Mouse (Mus musculus) testis, postnatal 14 days (tissue): ENCODE data around the gene Cav2.

ENCODE experiments used
- DNase-seq: peaks from one replicate; pipeline ENCODE4 v3.0.0; 2021; ENCODE audit warnings: low spot score

Gene Cav2

GRCm38 (mm10) chr6:17309260-17309659, 28.3 kb downstream of the Cav2 start:
- DNase-seq = no peak

DNA sequence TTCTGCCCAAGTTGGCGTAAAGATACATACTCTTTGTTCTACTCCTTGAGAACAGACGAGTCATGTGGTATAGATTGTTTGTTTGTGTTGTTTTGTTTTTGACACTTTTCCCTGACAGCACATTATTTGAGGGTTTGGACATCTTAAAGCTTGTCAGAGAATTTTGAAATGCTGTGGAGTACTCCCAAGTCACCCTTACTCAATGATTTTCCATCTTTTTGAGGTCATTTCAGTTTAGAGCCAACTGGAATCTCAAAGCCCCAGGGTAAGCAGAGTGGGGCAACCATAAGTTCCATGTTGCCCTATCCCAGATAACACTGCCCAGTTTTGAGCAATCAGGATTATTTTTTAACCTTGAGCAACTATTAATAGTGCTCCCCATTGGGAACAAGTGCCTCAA, 33.3 kb downstream of the Cav2 start:
- no peak for DNase-seq

GRCm38 (mm10) chr6:17314659-17315616, 34.0 kb downstream of the Cav2 start:
- no peak for DNase-seq

DNA sequence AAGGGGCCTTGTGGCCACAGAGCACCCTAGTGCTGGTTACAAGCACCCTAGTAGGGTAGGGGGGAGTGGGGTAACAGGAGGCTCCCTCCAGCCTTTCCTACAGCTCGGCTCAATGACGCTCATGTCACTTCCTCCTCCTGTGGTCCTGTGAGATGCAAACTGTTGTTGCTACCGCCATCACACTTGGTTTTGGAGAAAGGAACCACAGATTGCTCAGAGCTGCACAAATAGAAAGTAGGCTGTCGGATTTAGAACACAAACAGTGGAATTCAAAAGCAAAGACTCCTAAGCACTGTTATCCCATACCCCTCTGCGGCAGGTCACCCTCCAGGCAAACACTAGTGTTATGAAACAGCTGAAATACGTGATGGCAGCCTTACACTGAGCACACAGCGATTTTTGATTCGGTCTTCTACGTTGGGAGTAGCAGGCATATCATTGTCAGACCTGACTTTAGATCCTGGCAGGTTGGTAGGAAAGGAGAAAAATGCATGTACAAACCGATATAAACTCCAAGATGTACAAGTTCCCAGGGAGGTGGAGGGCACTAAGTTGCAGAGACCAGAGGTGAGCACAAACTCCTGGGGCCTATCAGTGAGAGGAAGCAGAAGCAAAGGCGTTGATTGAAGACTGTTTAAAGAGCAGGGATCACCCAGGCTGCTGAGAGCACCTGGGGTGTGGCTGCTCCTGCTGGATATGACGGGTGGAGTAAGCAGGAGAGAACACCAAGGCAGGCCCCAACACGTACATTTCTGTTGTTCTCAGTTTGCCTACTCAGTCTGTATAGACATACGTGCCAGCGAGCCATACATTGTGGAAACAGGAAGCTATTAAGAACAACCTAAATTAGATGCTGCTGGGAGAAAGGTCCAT, 35.5 kb downstream of the Cav2 start:
- no peak for DNase-seq

DNA sequence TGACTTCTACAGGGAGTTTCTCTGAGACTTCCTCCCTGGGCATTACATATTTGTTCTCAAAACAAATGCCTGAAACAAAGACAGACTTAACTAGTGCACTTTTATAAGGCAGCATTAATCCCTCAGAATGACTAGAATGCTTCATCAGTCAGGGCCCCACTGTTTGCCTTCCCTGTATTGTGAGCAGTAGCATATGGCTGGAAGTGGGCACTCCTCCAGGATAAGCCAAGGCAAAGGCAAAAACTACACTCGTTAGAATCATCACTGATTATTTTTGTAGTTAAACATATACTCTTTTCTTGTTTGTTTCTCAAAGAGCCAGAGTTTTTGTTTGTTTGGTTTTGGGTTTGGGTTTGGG, 36.2 kb downstream of the Cav2 start:
- no peak for DNase-seq

- no peak for DNase-seq
Observed at GRCm38 (mm10) chr6:17317944-17318343, 37.0 kb downstream of the Cav2 start.

- DNase-seq = no peak
Observed at GRCm38 (mm10) chr6:17321976-17322375, 41.0 kb downstream of the Cav2 start.

DNA sequence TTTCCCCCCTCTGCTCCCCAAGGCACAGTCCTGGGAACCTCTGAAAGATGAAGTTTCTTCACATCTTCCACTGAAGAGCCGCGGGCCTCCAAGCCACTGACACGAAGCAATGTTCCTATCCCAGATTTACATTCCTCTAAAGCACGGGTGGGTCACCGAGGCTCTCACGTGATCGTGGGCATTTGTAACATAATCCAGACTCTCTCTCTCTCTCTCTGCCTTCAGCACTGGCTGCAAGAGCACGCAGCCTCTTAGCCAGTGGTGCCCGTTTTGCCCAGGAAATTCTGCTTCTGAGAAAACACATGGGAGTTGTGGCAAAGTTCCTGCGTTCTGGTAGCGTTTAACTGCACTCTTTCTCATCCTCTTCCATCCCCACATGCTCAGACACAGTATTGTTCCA, 46.2 kb downstream of the Cav2 start:
- DNase-seq = no peak

GRCm38 (mm10) chr6:17329801-17330200, 48.8 kb downstream of the Cav2 start:
- no peak for DNase-seq

DNA sequence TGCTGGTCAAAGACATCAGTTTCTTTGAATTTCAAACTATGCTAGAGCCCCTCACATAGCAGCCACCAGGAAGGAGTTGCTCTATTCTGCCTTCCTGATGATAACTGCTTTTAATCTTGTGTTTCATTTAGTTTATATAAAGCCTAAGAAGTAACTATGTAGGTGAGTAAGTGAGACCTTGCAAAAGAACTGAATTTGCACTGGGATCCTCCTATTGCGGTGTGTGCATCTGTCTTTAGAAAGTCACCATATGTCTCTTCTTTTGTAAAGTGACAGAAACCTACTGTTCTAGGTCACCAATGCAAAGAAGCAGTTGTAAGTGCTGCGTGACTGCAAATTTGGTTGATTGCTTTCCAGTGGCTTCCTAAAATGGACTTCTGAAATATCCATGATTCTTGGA, 56.7 kb downstream of the Cav2 start:
- DNase-seq = no peak
